Mouse (Mus musculus) testis, adult 2 months (tissue): Measurements from ENCODE around the gene Ccne1.

Source experiments
- CTCF ChIP-seq: fragments of 200-500 bp; IDR thresholded peaks from 2 replicates; pipeline ENCODE4 v1.5.1; 2012; ENCODE audit warnings: low read depth, mild to moderate bottlenecking, inconsistent platforms, low read length, moderate library complexity; ENCODE audit not compliant: control insufficient read depth, insufficient read depth, insufficient replicate concordance
- POLR2A ChIP-seq: fragments of 200-500 bp; IDR thresholded peaks from 2 replicates; pipeline ENCODE4 v1.6.1; 2012; ENCODE audit warnings: low read depth, mild to moderate bottlenecking, inconsistent platforms, low read length, moderate library complexity; ENCODE audit not compliant: control insufficient read depth

DNA sequence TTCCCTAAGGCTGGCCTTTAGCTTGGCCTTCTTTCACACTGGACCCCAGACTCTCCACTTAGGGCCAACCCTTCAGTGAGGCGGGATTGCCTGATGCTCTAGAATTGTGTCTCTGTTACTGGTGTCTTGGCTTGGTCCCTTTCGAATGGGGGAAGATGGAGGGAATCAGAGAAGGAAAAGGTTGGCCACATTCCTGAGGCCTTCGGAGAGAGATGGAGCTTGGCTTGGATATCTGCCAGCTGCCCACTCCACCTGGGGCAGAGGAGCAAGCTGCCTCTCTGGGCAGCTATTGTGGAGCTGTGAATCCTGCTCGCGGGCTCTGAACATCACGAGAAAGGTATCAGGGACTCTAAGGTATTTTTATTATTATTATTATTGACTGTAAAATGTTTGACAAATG lies 22.2 kb upstream of the Ccne1 start:
- TF ChIP-seq POLR2A (no peak), CTCF (no peak)
